Mouse (Mus musculus) neutrophil, adult 5-6 weeks (primary cell): ENCODE results near the gene Lyrm9. TPM values are rescaled to one million over a fixed set of nuclear protein-coding genes. Genes with fewer than 3 reads are reported as not detected.

Source experiments
- ATAC-seq: fragments of 151-379, 151-347 bp; 2 replicates; pipeline ENCODE4 v1.8.0; 2017; ENCODE audit warnings: mild to moderate bottlenecking, moderate TSS enrichment; ENCODE audit not compliant: insufficient number of reproducible peaks, poor library complexity, low FRiP score, severe bottlenecking; ENCODE audit errors: extremely low read depth
- total RNA-seq: library from RNA; stranded (forward); fragments of 200-1000 nt; gene quantifications from 2 replicates; pipeline ENCODE4 v1.2.3, GENCODE M21; 2017

The Lyrm9 gene
- total RNA-seq, 1 experiment from 2014 or later: 4.8 TPM

GRCm38 (mm10) chr11:78807341-78808108 lies 18.9 kb upstream of the Lyrm9 start:
- ATAC-seq: no peak

- ATAC-seq: no peak
Observed at GRCm38 (mm10) chr11:78809398-78809797, 17.0 kb upstream of the Lyrm9 start.

DNA sequence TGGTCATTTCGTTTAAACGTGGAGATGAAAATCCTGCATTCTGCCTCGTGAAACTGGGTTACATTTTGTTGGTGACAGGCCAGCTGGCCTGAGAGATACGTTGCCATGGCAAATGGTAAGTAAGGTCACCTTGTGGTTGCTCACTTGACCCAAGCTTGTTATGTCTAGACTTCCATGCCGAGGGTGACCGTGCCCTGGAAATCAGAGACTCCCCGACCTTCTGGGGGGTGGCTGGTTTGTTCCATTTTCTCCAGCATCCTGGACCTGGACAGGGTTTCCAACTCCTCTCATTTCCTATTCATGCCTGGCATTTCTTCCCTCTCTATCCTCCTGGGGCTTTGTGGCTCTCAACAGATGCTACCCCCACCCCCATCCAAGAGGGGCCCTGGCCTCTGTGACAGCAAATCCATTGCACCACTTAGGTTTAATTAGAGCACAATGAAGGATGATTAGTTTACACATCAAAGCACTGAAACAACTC lies 11.9 kb upstream of the Lyrm9 start:
- no peak for ATAC-seq

DNA sequence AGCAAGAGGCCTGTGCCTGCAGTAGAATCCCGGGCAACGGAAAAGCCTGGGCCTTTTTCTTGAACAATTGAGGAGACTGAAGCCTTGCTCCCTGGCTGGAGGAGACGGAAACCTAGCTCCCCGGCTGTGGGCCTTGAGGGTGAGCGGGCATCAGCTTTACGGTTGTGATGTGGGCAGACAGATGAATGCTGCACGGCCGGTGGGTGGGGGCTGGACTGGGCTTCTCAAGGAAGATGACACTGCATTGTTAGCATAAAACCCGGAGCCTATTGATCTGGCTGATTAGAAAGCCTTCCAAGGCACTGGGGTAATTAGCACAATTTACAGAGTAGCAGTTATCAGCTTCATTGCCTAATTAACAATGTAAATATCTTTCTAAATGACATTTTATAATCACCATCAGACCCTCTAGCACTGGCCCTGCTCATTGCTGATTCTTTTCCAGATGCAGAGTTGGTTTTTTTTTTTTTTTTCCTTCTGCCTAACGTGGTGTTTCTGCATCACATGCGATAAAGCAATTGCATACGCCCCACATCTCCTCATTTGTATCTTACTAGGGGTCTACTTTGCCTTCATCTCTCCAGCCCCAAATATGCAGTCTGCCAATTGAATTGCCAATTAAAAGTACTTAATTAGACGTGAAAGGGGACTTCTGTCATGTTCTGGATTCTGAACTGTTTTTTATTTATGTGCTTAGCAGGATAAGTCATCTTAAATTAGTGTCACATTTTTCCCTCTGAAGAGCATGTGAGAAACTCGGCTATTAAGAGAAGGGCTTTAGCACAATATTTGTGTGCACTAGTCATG lies 10.2 kb upstream of the Lyrm9 start:
- ATAC-seq: no peak

DNA sequence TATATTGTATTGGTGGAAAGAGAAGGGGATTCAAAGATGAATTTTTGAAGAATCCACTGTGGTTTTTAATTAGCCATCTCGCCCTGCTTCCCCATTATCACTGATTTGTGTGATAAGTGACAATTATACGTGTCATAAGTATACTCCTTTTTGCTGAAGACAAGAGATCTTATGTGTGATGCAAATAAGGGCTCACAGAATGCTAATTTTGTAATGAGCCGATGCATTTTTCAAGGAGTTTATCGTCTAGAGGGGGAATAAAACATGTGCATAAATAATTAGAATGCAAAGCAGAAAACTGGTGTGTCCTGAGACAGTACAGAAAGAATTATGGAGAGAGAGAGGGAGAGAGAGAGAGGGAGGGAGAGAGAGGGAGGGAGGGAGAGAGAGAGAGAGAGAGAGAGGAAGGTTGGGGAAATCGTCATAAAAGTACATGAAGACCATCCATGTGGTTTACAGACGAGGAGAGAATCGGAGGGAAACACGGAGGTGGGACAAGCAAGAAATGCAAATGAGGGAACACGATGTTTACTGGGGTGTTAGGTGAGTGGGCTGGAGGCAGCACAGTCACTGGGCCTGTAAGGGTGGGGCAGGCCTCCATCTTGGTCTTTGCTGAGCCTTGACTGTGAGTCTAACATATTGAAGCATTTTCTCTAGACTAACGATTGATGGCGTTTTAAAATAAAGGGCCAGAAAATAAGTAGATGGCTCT lies 8.9 kb upstream of the Lyrm9 start:
- no peak for ATAC-seq

DNA sequence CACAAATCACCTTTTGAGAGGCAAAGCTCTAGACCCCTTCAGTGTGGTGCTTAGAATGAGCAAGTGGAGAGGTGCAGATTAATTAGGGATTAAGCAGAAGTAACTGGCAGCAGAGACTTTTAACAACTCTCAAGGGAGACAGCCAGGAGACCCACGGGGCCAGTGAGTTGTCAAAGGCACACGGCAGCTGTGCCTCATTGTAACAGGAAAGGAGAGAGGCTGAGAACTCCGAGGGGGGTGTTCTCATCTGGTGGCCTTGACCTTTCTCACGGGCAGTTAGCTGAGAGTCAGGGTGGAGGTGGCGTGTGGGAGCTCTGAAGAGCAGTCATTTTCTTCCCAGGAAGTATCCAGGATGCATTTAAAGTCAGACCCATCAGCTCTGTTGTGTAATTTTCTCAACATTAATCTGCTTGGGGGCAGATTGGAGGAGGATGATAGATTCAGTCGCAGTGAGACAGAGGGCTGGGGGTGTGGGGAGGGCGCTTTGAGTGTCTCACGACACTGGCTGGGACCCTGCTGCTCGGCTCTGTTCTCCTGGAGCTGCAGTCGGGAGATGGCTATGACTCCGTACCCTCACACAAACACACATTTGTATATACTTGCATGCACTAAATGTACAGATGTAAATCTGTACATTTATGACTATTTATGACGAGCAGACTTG lies 5.9 kb upstream of the Lyrm9 start:
- no peak for ATAC-seq

GRCm38 (mm10) chr11:78822792-78823498 lies 3.4 kb upstream of the Lyrm9 start:
- no peak for ATAC-seq

DNA sequence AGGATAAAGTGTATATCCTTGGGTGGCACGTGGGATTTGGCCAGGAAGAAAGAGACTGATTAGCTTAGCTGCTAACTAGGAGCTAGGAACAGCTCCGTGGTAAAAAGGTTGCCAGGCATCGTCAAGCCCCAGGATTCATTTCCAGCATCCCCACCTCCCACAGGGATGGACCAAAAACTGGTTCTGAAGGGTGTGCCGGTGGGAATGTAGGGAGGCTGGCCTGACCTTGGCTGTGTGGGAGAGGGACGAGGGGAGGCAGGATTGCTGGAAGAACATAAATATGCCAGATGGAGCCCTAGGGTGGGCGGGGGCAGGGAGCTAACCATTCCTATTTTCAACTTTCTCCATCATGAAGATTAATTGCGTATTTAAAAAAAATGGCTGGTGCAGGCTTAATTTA lies 1.2 kb downstream of the Lyrm9 start:
- ATAC-seq: no peak

DNA sequence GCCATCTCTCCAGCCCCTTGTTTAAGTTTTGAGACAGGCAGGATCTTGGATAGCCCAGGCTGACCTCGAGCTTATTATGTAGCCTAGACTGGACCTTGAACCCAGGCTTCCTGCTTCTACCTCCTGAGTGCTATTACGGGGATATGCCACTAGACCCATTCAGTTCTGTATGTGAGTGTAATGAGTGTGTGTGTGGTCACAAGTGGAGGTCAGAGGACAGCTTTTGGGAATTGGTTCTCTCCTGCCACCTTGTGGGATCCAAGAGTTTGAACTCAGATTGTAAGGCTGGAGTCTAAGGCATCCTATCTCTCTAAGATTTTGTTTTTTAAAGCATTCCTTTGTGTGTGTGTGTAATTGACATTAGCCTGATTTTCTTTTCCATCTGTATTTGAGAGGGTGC lies 2.0 kb downstream of the Lyrm9 start:
- ATAC-seq: no peak

GRCm38 (mm10) chr11:78829373-78829772 lies 3.0 kb downstream of the Lyrm9 start:
- no peak for ATAC-seq

GRCm38 (mm10) chr11:78830180-78830579 lies 3.8 kb downstream of the Lyrm9 start:
- peak; percentile 45 for ATAC-seq

DNA sequence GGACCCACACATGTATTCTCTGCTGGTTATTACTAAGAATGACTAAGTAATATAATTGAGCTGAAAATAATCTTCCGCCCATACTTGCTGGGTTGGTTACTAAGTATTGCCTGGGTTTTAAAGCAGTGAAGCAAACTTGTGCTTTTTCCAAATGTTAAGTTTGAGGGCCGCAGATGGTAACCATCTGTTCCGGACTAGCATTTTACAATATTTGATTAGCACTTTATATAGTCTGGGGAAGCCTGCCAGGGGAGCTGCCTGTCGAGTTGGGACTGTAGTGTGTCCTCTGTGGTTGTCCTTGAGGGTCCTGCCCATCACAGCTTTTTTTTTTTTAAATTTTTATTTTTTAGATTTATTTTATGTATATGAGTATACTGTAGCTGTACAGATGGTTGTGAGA lies 5.3 kb downstream of the Lyrm9 start:
- no peak for ATAC-seq

GRCm38 (mm10) chr11:78832117-78832726 lies 5.8 kb downstream of the Lyrm9 start:
- no peak for ATAC-seq

DNA sequence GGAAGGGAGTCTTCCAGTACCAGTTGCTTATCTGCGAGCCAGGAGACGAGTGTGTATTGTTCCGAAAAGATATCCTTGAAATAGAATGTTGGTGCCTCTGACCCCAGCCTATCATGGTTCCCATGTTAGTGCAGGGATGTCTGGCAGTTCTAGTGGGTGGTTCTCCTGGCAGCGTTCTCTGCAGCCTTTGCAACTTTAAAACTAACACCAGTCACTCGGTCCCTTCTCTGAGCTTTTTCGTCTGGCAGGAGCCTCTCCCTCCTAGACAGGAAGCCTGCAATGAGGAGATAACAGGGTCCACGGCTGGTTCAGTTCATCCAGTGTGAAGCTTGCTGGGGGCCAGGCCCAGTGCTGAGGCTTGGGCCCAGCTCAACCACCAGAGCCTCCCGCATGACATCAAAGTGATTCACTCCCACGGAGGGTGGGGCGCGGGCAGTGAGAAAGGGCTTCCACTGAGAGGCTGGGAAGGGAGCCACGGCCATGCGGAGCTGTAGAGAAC lies 6.5 kb downstream of the Lyrm9 start:
- ATAC-seq: no peak

GRCm38 (mm10) chr11:78836486-78836885 lies 10.1 kb downstream of the Lyrm9 start:
- no peak for ATAC-seq

GRCm38 (mm10) chr11:78837989-78838388 lies 11.6 kb downstream of the Lyrm9 start:
- peak; percentile 47; the same call in 1 of the 2 replicates for ATAC-seq

GRCm38 (mm10) chr11:78839491-78839890 lies 13.1 kb downstream of the Lyrm9 start:
- no peak for ATAC-seq

DNA sequence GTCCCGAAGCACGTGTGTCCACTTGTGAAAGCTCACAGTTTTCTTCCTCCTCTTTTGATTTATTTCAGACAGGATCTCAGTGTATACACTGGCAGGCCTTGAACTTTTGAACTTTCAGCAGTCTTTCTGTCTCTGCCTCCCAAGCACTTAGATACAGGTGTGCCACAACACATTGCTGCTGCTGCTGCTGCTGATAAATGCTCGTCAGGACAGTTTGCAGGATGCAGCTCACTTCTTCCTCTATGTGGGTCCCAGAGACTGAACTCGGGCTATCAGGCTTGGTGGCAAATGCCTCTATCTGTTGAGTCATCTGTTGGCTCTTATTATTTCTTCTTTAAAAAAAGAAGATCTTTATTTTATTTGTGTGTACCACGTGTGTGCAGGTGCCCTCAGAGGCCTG lies 13.8 kb downstream of the Lyrm9 start:
- ATAC-seq: no peak
